Mouse (Mus musculus): ENCODE data around the gene Cadm1. TPM values are rescaled to one million over a fixed set of nuclear protein-coding genes. Genes with fewer than 3 reads are reported as not detected.

Gene Cadm1
- polyA plus RNA-seq, 1 experiment from 2014 or later: 82.9 TPM

- no peaks in the 10 kb centered on the region for H3K27me3 ChIP-seq
- 90% methylated on average over 3 of the region's 3 CpGs for WGBS
- H3K27ac ChIP-seq: no peak overlapping the region
- H3K4me1 ChIP-seq: peaks cover 8% of the 10 kb centered on the region
- H3K9ac ChIP-seq: no peak overlapping the region
- no peaks in the 10 kb centered on the region for H3K36me3 ChIP-seq
- ATAC-seq (ENCODE audit: borderline replicate concordance, extremely low read depth, low FRiP score, low TSS enrichment): no peak
- no peak overlapping the region for H3K4me2 ChIP-seq
- H3K9me3 ChIP-seq: no peaks in the 10 kb centered on the region
- H3K4me3 ChIP-seq: no peak overlapping the region
Observed at GRCm38 (mm10) chr9:47560726-47561125, 30.8 kb downstream of the Cadm1 start.

- H3K9me3 ChIP-seq: no peaks in the 10 kb centered on the region
- no peak for ATAC-seq (ENCODE audit: borderline replicate concordance, extremely low read depth, low FRiP score, low TSS enrichment)
- 87% methylated on average over 3 of the region's 4 CpGs for WGBS
Observed at GRCm38 (mm10) chr9:47561596-47561995, 31.6 kb downstream of the Cadm1 start.

GRCm38 (mm10) chr9:47565088-47565487 lies 35.1 kb downstream of the Cadm1 start:
- Histone ChIP-seq H3K4me1 (no peaks in the 10 kb centered on the region), H3K27me3 (no peaks in the 10 kb centered on the region), H3K27ac (no peak overlapping the region), H3K9me3 (no peaks in the 10 kb centered on the region), H3K9ac (no peak overlapping the region), H3K4me2 (no peak overlapping the region), H3K4me3 (no peak overlapping the region), H3K36me3 (no peaks in the 10 kb centered on the region)
- 46% methylated on average over 5 of the region's 5 CpGs for WGBS
- no peak for ATAC-seq (ENCODE audit: borderline replicate concordance, extremely low read depth, low FRiP score, low TSS enrichment)

More at GRCm38 (mm10) chr9:47561596-47561995, 31.6 kb downstream of the Cadm1 start:
- peaks cover 8% of the 10 kb centered on the region for H3K4me1 ChIP-seq
- no peak overlapping the region for H3K27ac ChIP-seq
- no peaks in the 10 kb centered on the region for H3K27me3 ChIP-seq
- H3K4me2 ChIP-seq: no peak overlapping the region
- no peak overlapping the region for H3K9ac ChIP-seq
- H3K4me3 ChIP-seq: no peak overlapping the region
- no peaks in the 10 kb centered on the region for H3K36me3 ChIP-seq

- Histone ChIP-seq H3K27me3 (no peaks in the 10 kb centered on the region; the same call in 1 of the 2 replicates), H3K4me2 (no peak overlapping the region), H3K27ac (no peak overlapping the region), H3K4me1 (no peaks in the 10 kb centered on the region), H3K9me3 (no peaks in the 10 kb centered on the region), H3K36me3 (no peaks in the 10 kb centered on the region), H3K9ac (no peak overlapping the region), H3K4me3 (no peak overlapping the region)
- ATAC-seq (ENCODE audit: borderline replicate concordance, extremely low read depth, low FRiP score, low TSS enrichment): no peak
- 64% methylated on average over 6 of the region's 6 CpGs for WGBS
Observed at GRCm38 (mm10) chr9:47567873-47568272, 37.9 kb downstream of the Cadm1 start.

GRCm38 (mm10) chr9:47570184-47570583 lies 40.2 kb downstream of the Cadm1 start:
- no peaks in the 10 kb centered on the region; the same call in 1 of the 2 replicates for H3K27me3 ChIP-seq
- peaks cover 8% of the 10 kb centered on the region for H3K4me1 ChIP-seq
- 76% methylated on average over 4 of the region's 4 CpGs for WGBS
- no peaks in the 10 kb centered on the region for H3K9me3 ChIP-seq
- ATAC-seq (ENCODE audit: borderline replicate concordance, extremely low read depth, low FRiP score, low TSS enrichment): no peak
- H3K27ac ChIP-seq: no peak overlapping the region
- no peaks in the 10 kb centered on the region for H3K36me3 ChIP-seq
- no peak overlapping the region for H3K9ac ChIP-seq
- no peak overlapping the region for H3K4me2 ChIP-seq
- H3K4me3 ChIP-seq: no peak overlapping the region

GRCm38 (mm10) chr9:47571461-47571860 lies 41.5 kb downstream of the Cadm1 start:
- no peak overlapping the region for H3K4me3 ChIP-seq
- H3K4me2 ChIP-seq: no peak overlapping the region
- ATAC-seq (ENCODE audit: borderline replicate concordance, extremely low read depth, low FRiP score, low TSS enrichment): no peak
- H3K27ac ChIP-seq: no peak overlapping the region
- 70% methylated on average over 7 of the region's 7 CpGs for WGBS
- H3K4me1 ChIP-seq: peaks cover 13% of the 10 kb centered on the region
- no peak overlapping the region for H3K9ac ChIP-seq
- H3K9me3 ChIP-seq: no peaks in the 10 kb centered on the region
- no peaks in the 10 kb centered on the region; the same call in 1 of the 2 replicates for H3K27me3 ChIP-seq
- no peaks in the 10 kb centered on the region for H3K36me3 ChIP-seq

GRCm38 (mm10) chr9:47572132-47572531 lies 42.2 kb downstream of the Cadm1 start:
- no peaks in the 10 kb centered on the region for H3K36me3 ChIP-seq
- 68% methylated on average over 5 of the region's 5 CpGs for WGBS
- no peak for ATAC-seq (ENCODE audit: borderline replicate concordance, extremely low read depth, low FRiP score, low TSS enrichment)

GRCm38 (mm10) chr9:47573456-47573855 lies 43.5 kb downstream of the Cadm1 start:
- H3K27ac ChIP-seq: no peak overlapping the region
- WGBS: 83% methylated on average over 7 of the region's 7 CpGs
- ATAC-seq (ENCODE audit: borderline replicate concordance, extremely low read depth, low FRiP score, low TSS enrichment): no peak
- peaks cover 13% of the 10 kb centered on the region for H3K4me1 ChIP-seq
- H3K27me3 ChIP-seq: no peaks in the 10 kb centered on the region; the same call in 1 of the 2 replicates
- no peaks in the 10 kb centered on the region for H3K9me3 ChIP-seq
- no peak overlapping the region for H3K9ac ChIP-seq
- H3K36me3 ChIP-seq: no peaks in the 10 kb centered on the region
- no peak overlapping the region for H3K4me3 ChIP-seq
- H3K4me2 ChIP-seq: no peak overlapping the region

More at GRCm38 (mm10) chr9:47572132-47572531, 42.2 kb downstream of the Cadm1 start:
- peaks cover 13% of the 10 kb centered on the region for H3K4me1 ChIP-seq
- H3K9me3 ChIP-seq: no peaks in the 10 kb centered on the region
- no peak overlapping the region for H3K27ac ChIP-seq
- H3K9ac ChIP-seq: no peak overlapping the region
- no peak overlapping the region for H3K4me3 ChIP-seq
- H3K27me3 ChIP-seq: no peaks in the 10 kb centered on the region; the same call in 1 of the 2 replicates
- H3K4me2 ChIP-seq: no peak overlapping the region

GRCm38 (mm10) chr9:47574710-47575414 lies 44.9 kb downstream of the Cadm1 start:
- Histone ChIP-seq H3K9me3 (no peaks in the 10 kb centered on the region), H3K27ac (0 out of 2 replicates have a peak overlapping the region, but pooled peaks have one; percentile 15), H3K27me3 (no peaks in the 10 kb centered on the region; the same call in 1 of the 2 replicates), H3K4me1 (peaks cover 13% of the 10 kb centered on the region), H3K36me3 (no peaks in the 10 kb centered on the region), H3K9ac (no peak overlapping the region), H3K4me3 (no peak overlapping the region), H3K4me2 (no peak overlapping the region)
- 36% methylated on average over 7 of the region's 7 CpGs for WGBS
- peak; percentile 77; the same call in 1 of the 2 replicates for ATAC-seq (ENCODE audit: borderline replicate concordance, extremely low read depth, low FRiP score, low TSS enrichment)

GRCm38 (mm10) chr9:47575764-47576163 lies 45.8 kb downstream of the Cadm1 start:
- Histone ChIP-seq H3K4me2 (no peak overlapping the region), H3K4me1 (peaks cover 13% of the 10 kb centered on the region), H3K4me3 (no peak overlapping the region), H3K9ac (no peak overlapping the region), H3K36me3 (no peaks in the 10 kb centered on the region), H3K27me3 (no peaks in the 10 kb centered on the region; the same call in 1 of the 2 replicates), H3K9me3 (no peaks in the 10 kb centered on the region), H3K27ac (no peak overlapping the region)
- ATAC-seq (ENCODE audit: borderline replicate concordance, extremely low read depth, low FRiP score, low TSS enrichment): no peak
- WGBS: 45% methylated on average over 11 of the region's 11 CpGs

GRCm38 (mm10) chr9:47579464-47579863 lies 49.5 kb downstream of the Cadm1 start:
- Histone ChIP-seq H3K9me3 (no peaks in the 10 kb centered on the region), H3K27me3 (no peaks in the 10 kb centered on the region), H3K36me3 (no peaks in the 10 kb centered on the region), H3K4me2 (no peak overlapping the region), H3K4me3 (no peak overlapping the region), H3K9ac (no peak overlapping the region), H3K4me1 (peaks cover 31% of the 10 kb centered on the region), H3K27ac (no peak overlapping the region)
- WGBS: 85% methylated on average over 6 of the region's 6 CpGs
- no peak for ATAC-seq (ENCODE audit: borderline replicate concordance, extremely low read depth, low FRiP score, low TSS enrichment)

GRCm38 (mm10) chr9:47581576-47582365 lies 51.8 kb downstream of the Cadm1 start:
- peak; percentile 65; the same call in 1 of the 2 replicates for ATAC-seq (ENCODE audit: borderline replicate concordance, extremely low read depth, low FRiP score, low TSS enrichment)
- Histone ChIP-seq H3K27ac (peak overlapping the region; percentile 43), H3K9ac (no peak overlapping the region), H3K4me1 (peaks cover 20% of the 10 kb centered on the region), H3K4me3 (no peak overlapping the region), H3K9me3 (no peaks in the 10 kb centered on the region), H3K4me2 (no peak overlapping the region), H3K27me3 (no peaks in the 10 kb centered on the region), H3K36me3 (no peaks in the 10 kb centered on the region)
- 43% methylated on average over 6 of the region's 6 CpGs for WGBS
